Mouse (Mus musculus) bone marrow macrophage, adult 2 months (primary cell): Measurements from ENCODE around the gene Suv39h2.

Experiments
- CTCF ChIP-seq: IDR thresholded peaks from 2 replicates; pipeline ENCODE4 v1.5.1; 2012; ENCODE audit warnings: low read depth, mild to moderate bottlenecking, low read length, moderate library complexity
- POLR2A ChIP-seq: IDR thresholded peaks from 2 replicates; pipeline ENCODE4 v1.6.1; 2012; ENCODE audit warnings: mild to moderate bottlenecking, low read depth, low read length, borderline replicate concordance

DNA sequence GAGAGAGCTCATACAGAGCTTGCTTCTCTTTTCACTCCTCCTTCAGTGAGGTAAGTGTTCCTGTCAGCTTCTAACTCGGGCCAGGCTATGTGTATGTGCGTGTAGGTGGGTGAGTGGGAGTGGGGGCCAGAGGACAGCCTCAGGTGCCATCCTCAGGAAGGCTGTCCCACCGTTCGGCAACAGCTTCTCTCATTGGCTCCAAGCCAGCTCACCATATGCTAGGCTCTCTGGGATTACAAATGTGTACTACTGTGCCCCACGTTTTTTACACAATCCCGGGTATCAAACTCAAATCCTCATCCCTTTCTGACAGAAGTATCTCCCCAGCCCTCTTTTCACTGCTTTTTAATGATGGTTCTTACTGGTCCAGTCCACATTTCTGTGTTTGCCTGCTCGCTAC, 30.6 kb downstream of the Suv39h2 start:
- TF ChIP-seq CTCF (no peak), POLR2A (no peak)
